Mouse (Mus musculus): Measurements from ENCODE around the gene Adck2. TPM values are rescaled to one million over a fixed set of nuclear protein-coding genes. Genes with fewer than 3 reads are reported as not detected.
A peak's percentile ranks its signal among the peaks of the same experiment; 100 is the strongest.

Gene Adck2
- total RNA-seq, 1 experiment: 11.4 TPM

- TF ChIP-seq MAFK (IDR thresholded peaks at IDR 0.05; ENCODE audit: insufficient read depth, low read depth, low read length) (no peak), ZNF384 (IDR thresholded peaks at IDR 0.05; ENCODE audit: low read depth, low read length) (no peak), CHD2 (IDR thresholded peaks at IDR 0.05; ENCODE audit: low read depth, low read length) (no peak), ZC3H11A (IDR thresholded peaks at IDR 0.05; ENCODE audit: borderline replicate concordance, low read depth, low read length) (no peak)
- Histone ChIP-seq H3K4me1 (ENCODE audit: control insufficient read depth in 2 of 2, insufficient read depth in 2 of 2, low read length in 2 of 2, poor library complexity in 1 of 2) (peaks cover 10 to 15% of the 10 kb centered on the region in 2 experiments; a peak in 3 of 4 replicates), H3K4me3 (ENCODE audit: insufficient read depth in 1 of 2, low read depth in 1 of 2, low read length in 2 of 2, poor library complexity in 1 of 2, severe bottlenecking in 1 of 2) (peak overlapping the region in 1 of 2 experiments; percentile 6; a peak in 1 of 4 replicates), H3K27ac (ENCODE audit: insufficient read depth, low read depth, low read length, poor library complexity, severe bottlenecking) (no peak overlapping the region), H3K9ac (ENCODE audit: insufficient read depth, low read depth, low read length, poor library complexity, severe bottlenecking) (no peak overlapping the region), H3K9me3 (ENCODE audit: control insufficient read depth, insufficient read depth, low read depth, low read length) (no peaks in the 10 kb centered on the region), H3K36me3 (ENCODE audit: control insufficient read depth, insufficient read depth, low read length, poor library complexity, severe bottlenecking) (no peaks in the 10 kb centered on the region; the same call in 1 of the 2 replicates)
- no peak for DNase-seq (ENCODE audit: low read depth, low spot score)
- in situ Hi-C loops (cut with MboI; ENCODE audit: low sequenced_read_pairs in 2 of 2, unreplicated experiment in 2 of 2): no loop called here
Measured at GRCm38 (mm10) chr6:39554888-39555647, 18.6 kb upstream of the Adck2 start.

GRCm38 (mm10) chr6:39555648-39555945, 18.1 kb upstream of the Adck2 start:
- H3K9me3 ChIP-seq (ENCODE audit: control insufficient read depth, insufficient read depth, low read depth, low read length): no peaks in the 10 kb centered on the region
- H3K4me1 ChIP-seq (ENCODE audit: control insufficient read depth in 2 of 2, insufficient read depth in 2 of 2, low read length in 2 of 2, poor library complexity in 1 of 2): peaks cover 10 to 15% of the 10 kb centered on the region in 2 experiments; a peak in 3 of 4 replicates
- H3K27ac ChIP-seq (ENCODE audit: insufficient read depth, low read depth, low read length, poor library complexity, severe bottlenecking): no peak overlapping the region
- H3K36me3 ChIP-seq (ENCODE audit: control insufficient read depth, insufficient read depth, low read length, poor library complexity, severe bottlenecking): no peaks in the 10 kb centered on the region; the same call in 1 of the 2 replicates
- in situ Hi-C loops (cut with MboI; ENCODE audit: low sequenced_read_pairs in 2 of 2, unreplicated experiment in 2 of 2): no loop called here
- no peak overlapping the region for H3K9ac ChIP-seq (ENCODE audit: insufficient read depth, low read depth, low read length, poor library complexity, severe bottlenecking)
- peak overlapping the region in 1 of 2 experiments; percentile 6; a peak in 1 of 4 replicates for H3K4me3 ChIP-seq (ENCODE audit: insufficient read depth in 1 of 2, low read depth in 1 of 2, low read length in 2 of 2, poor library complexity in 1 of 2, severe bottlenecking in 1 of 2)
- no peak for TF ChIP-seq ZNF384 (IDR thresholded peaks at IDR 0.05; ENCODE audit: low read depth, low read length)
- no peak for TF ChIP-seq MAFK (IDR thresholded peaks at IDR 0.05; ENCODE audit: insufficient read depth, low read depth, low read length)
- no peak for TF ChIP-seq ZC3H11A (IDR thresholded peaks at IDR 0.05; ENCODE audit: borderline replicate concordance, low read depth, low read length)
- TF ChIP-seq HCFC1 (IDR thresholded peaks at IDR 0.05; ENCODE audit: borderline replicate concordance, insufficient read depth, low read length): no peak
- no peak for TF ChIP-seq CHD2 (IDR thresholded peaks at IDR 0.05; ENCODE audit: low read depth, low read length)
- DNase-seq (ENCODE audit: low read depth, low spot score): no peak

GRCm38 (mm10) chr6:39556900-39557659, 16.6 kb upstream of the Adck2 start:
- TF ChIP-seq MAFK (IDR thresholded peaks at IDR 0.05; ENCODE audit: insufficient read depth, low read depth, low read length) (no peak), ZC3H11A (IDR thresholded peaks at IDR 0.05; ENCODE audit: borderline replicate concordance, low read depth, low read length) (no peak)
- Histone ChIP-seq H3K36me3 (ENCODE audit: control insufficient read depth, insufficient read depth, low read length, poor library complexity, severe bottlenecking) (no peaks in the 10 kb centered on the region; the same call in 1 of the 2 replicates), H3K9ac (ENCODE audit: insufficient read depth, low read depth, low read length, poor library complexity, severe bottlenecking) (peak overlapping the region; percentile 89), H3K4me1 (ENCODE audit: control insufficient read depth in 2 of 2, insufficient read depth in 2 of 2, low read length in 2 of 2, poor library complexity in 1 of 2) (peaks cover 10 to 13% of the 10 kb centered on the region in 2 experiments; a peak in 3 of 4 replicates), H3K27ac (ENCODE audit: insufficient read depth, low read depth, low read length, poor library complexity, severe bottlenecking) (no peak overlapping the region; the same call in 1 of the 2 replicates), H3K9me3 (ENCODE audit: control insufficient read depth, insufficient read depth, low read depth, low read length) (no peaks in the 10 kb centered on the region), H3K4me3 (ENCODE audit: insufficient read depth in 1 of 2, low read depth in 1 of 2, low read length in 2 of 2, poor library complexity in 1 of 2, severe bottlenecking in 1 of 2) (peak overlapping the region; percentile 83 to 90)
- DNase-seq (ENCODE audit: low read depth, low spot score): no peak
- in situ Hi-C loops (cut with MboI; ENCODE audit: low sequenced_read_pairs in 2 of 2, unreplicated experiment in 2 of 2): no loop called here

GRCm38 (mm10) chr6:39557723-39558261, 15.9 kb upstream of the Adck2 start, which contains the start of gene Dennd2a:
TSS of gene Dennd2a (minus strand) at chr6:39557867.
- peak within 1 kb of the TSS; percentile 9 for H3K27ac ChIP-seq (ENCODE audit: insufficient read depth, low read depth, low read length, poor library complexity, severe bottlenecking)
- no peaks in the 10 kb centered on the region for H3K9me3 ChIP-seq (ENCODE audit: control insufficient read depth, insufficient read depth, low read depth, low read length)
- in situ Hi-C loops (cut with MboI; ENCODE audit: low sequenced_read_pairs in 2 of 2, unreplicated experiment in 2 of 2): no loop called here
- peak within 1 kb of the TSS; percentile 83 to 90 for H3K4me3 ChIP-seq (ENCODE audit: insufficient read depth in 1 of 2, low read depth in 1 of 2, low read length in 2 of 2, poor library complexity in 1 of 2, severe bottlenecking in 1 of 2)
- peak; percentile 78 for DNase-seq (ENCODE audit: low read depth, low spot score)
- no peak for TF ChIP-seq MAFK (IDR thresholded peaks at IDR 0.05; ENCODE audit: insufficient read depth, low read depth, low read length)
- TF ChIP-seq CHD2 (IDR thresholded peaks at IDR 0.05; ENCODE audit: low read depth, low read length): no peak
- TF ChIP-seq HCFC1 (IDR thresholded peaks at IDR 0.05; ENCODE audit: borderline replicate concordance, insufficient read depth, low read length): no peak
- no peak for TF ChIP-seq ZC3H11A (IDR thresholded peaks at IDR 0.05; ENCODE audit: borderline replicate concordance, low read depth, low read length)
- TF ChIP-seq ZNF384 (IDR thresholded peaks at IDR 0.05; ENCODE audit: low read depth, low read length): no peak
- no peaks in the 10 kb centered on the region; the same call in 1 of the 2 replicates for H3K36me3 ChIP-seq (ENCODE audit: control insufficient read depth, insufficient read depth, low read length, poor library complexity, severe bottlenecking)
- peaks cover 10 to 13% of the 10 kb centered on the region in 2 experiments; a peak in 3 of 4 replicates for H3K4me1 ChIP-seq (ENCODE audit: control insufficient read depth in 2 of 2, insufficient read depth in 2 of 2, low read length in 2 of 2, poor library complexity in 1 of 2)
- peak within 1 kb of the TSS; percentile 89 for H3K9ac ChIP-seq (ENCODE audit: insufficient read depth, low read depth, low read length, poor library complexity, severe bottlenecking)

All from ES-E14 (cell line).